Mouse (Mus musculus): ENCODE data around the gene Aatf. TPM values are rescaled to one million over a fixed set of nuclear protein-coding genes. Genes with fewer than 3 reads are reported as not detected.

Gene Aatf
- polyA plus RNA-seq, 1 experiment from 2014 or later, result 56.6 TPM

DNA sequence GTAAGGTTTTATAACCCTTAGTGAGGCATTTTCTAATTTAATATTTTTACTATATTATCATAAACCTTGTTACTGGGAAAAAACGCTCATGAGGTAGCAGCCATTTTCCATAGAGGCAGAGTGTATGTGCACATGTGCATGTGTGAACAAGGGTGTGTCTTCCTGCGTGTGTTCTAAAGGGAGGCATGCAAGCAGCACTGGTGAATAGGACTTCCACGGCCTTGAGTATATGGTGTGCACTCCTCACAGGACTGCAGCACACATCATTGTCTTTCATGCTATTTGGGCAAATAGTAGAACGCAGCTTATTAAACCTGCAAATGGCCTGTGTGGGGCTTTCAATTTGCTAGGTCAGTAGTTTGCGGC is 86.7 kb downstream of the Aatf start:
- Histone ChIP-seq H3K4me2 (replicated peaks) (no peak overlapping the region), H3K4me3 (no peak overlapping the region), H3K9ac (replicated peaks) (no peak overlapping the region), H3K9me3 (no peaks in the 10 kb centered on the region), H3K36me3 (no peaks in the 10 kb centered on the region), H3K27ac (replicated peaks) (no peak overlapping the region), H3K27me3 (no peaks in the 10 kb centered on the region), H3K4me1 (peaks cover 14% of the 10 kb centered on the region)
- ATAC-seq (ENCODE audit: low FRiP score, low read depth), result no peak
- 87% methylated on average over 5 of the region's 5 CpGs for WGBS

DNA sequence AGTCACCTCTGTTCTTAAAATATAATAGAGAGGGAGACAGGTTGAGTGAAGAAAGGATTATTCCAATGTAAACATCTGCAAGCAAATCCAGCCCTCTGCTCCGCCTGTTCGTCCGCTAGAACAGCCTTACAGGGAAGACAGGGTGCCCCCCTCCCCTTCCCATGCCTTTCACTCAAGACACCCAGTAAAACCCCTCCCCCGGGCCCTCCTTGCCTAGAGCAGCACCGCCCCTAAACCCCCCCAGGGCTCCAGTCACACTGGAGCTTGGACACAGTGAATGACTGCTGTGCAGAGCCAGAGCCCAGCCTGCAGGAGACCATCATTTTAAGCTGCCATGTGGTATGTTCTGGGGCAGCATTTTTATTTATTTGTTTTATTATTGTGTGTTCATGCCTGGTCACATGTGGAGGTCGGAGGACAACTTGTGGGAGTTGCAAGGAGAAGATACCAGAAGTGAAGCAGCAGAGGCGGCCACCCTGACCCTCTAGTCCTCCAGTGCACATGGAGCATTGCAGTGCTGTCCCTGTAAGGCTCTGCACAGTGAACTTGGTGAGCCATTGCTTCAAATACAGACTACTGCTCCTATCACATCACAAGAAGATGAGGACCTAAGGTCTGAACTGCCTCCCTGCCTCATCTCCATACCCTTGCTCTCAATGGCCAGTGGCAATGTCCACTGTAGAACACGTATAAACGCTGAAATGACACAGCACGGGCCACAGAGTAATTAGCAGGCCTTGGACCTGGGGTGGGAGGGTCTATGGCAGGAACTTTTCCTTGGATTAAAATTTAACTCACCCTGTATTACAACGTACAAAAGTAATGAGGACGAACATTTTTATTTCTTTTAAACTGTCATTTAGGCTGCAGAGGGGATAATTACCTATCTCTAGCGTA is 87.3 kb downstream of the Aatf start:
- H3K4me2 ChIP-seq (replicated peaks), result no peak overlapping the region
- ATAC-seq (ENCODE audit: low FRiP score, low read depth), result no peak
- peak overlapping the region; percentile 30 for H3K27ac ChIP-seq (replicated peaks)
- H3K27me3 ChIP-seq, result no peaks in the 10 kb centered on the region
- 54% methylated on average over 13 of the region's 13 CpGs for WGBS
- H3K4me1 ChIP-seq, result peaks cover 9% of the 10 kb centered on the region
- no peaks in the 10 kb centered on the region for H3K36me3 ChIP-seq
- H3K9ac ChIP-seq (replicated peaks), result no peak overlapping the region; the same call in 1 of the 2 replicates
- H3K9me3 ChIP-seq, result no peaks in the 10 kb centered on the region
- H3K4me3 ChIP-seq, result no peak overlapping the region

DNA sequence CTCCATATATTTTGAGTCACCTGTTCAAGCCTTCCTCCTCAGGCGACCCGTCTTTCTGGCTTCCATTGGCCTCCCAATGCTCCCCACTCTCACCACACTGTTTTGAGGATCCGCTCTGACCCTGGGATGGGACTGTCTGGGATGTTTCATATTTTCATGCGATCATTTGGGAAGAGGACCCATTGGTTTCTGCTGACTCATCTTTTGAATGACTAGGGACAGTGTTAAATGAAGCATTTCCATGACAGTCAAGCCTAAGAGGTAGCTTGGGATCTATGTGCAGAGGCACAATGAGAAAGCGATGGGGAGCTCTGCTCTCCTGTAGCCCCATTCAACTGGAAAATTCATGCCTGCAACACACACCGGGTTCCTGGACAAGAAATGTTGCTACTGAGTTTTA is 92.5 kb downstream of the Aatf start:
- Histone ChIP-seq H3K36me3 (no peaks in the 10 kb centered on the region), H3K4me2 (replicated peaks) (no peak overlapping the region), H3K27ac (replicated peaks) (no peak overlapping the region), H3K9me3 (no peaks in the 10 kb centered on the region), H3K4me3 (no peak overlapping the region), H3K9ac (replicated peaks) (no peak overlapping the region), H3K27me3 (no peaks in the 10 kb centered on the region), H3K4me1 (peaks cover 2% of the 10 kb centered on the region)
- 91% methylated on average over 6 of the region's 6 CpGs for WGBS
- no peak for ATAC-seq (ENCODE audit: low FRiP score, low read depth)

DNA sequence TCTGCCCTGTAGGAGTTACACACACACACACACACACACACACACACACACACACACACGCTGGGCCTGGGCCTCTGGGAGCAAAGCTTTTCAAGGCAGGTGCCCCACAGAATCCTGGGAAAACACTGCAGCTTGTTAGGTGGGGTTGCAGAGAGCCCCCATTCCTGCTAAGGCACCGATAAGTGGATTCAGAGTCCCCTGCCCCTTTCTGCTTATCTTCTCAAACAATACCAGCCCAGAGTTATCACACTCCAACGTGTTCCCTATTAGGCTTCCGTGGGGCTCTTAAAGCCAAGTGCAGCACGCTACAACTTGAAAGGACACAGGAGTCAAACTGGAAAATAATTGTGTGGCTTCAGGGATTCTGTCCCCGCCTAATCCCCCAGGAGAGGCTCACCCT is 100.2 kb downstream of the Aatf start:
- Histone ChIP-seq H3K4me3 (no peak overlapping the region), H3K9ac (replicated peaks) (no peak overlapping the region), H3K9me3 (no peaks in the 10 kb centered on the region), H3K27me3 (no peaks in the 10 kb centered on the region), H3K4me2 (replicated peaks) (no peak overlapping the region), H3K36me3 (no peaks in the 10 kb centered on the region), H3K4me1 (peaks cover 32% of the 10 kb centered on the region), H3K27ac (replicated peaks) (peak overlapping the region; percentile 20; the same call in 1 of the 2 replicates)
- 44% methylated on average over 6 of the region's 6 CpGs for WGBS
- no peak for ATAC-seq (ENCODE audit: low FRiP score, low read depth)

DNA sequence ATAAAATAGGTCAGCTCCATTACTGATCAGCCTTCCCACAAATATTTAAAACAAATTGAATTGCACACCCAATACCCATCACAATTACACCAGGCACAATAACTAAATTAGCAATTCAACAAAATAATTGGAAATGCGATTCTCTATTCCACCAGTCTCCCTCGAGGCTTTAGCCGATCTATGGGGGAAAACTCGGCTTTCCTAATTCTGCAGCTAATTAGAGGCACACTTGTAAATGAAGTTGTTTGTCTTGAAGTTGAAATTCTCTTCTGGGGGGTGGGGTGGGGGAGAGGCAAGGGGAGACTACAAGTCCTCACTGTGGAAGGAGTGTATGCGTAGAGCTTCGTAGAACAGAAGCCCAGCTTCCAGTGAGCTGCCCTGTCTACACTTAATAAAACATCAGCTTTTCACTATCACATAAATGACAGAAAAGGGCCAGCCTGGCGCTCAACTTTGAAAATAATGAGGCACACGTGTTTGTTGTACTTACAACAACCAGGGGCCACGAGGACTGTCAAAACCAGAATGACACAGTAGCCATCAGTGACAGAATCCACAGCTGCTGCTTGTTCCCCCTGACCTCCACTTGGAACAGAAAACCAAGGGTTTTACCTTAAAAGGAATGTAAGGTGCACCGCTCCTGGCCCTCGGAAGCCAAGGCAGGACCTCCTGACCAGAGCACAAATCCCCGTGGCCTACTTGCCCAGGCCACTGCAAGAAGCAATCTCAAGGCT is 101.0 kb downstream of the Aatf start:
- H3K4me1 ChIP-seq, result peaks cover 32% of the 10 kb centered on the region
- no peaks in the 10 kb centered on the region for H3K36me3 ChIP-seq
- no peak overlapping the region for H3K4me2 ChIP-seq (replicated peaks)
- H3K4me3 ChIP-seq, result no peak overlapping the region
- no peaks in the 10 kb centered on the region for H3K27me3 ChIP-seq
- no peak for ATAC-seq (ENCODE audit: low FRiP score, low read depth)
- no peak overlapping the region for H3K9ac ChIP-seq (replicated peaks)
- no peaks in the 10 kb centered on the region for H3K9me3 ChIP-seq
- peak overlapping the region; percentile 20; the same call in 1 of the 2 replicates for H3K27ac ChIP-seq (replicated peaks)
- WGBS, result 61% methylated on average over 12 of the region's 12 CpGs

DNA sequence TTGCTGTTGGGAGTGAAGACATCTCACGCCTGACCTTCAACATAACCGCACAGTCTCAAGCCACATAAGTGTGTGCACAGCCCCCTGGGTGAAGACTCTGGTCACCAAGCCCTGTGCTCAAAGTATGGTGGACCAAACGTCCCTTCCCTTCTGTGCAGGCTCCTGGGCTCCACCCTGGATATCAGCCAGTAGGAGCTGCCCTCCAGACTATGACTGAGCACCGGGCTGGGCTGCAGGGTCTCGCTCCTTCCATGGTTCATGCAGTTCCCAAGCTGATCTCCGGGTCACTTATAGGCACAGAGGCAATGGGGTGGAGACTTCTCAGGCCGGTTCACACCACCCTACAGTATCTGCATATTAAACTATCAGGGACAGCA is 101.7 kb downstream of the Aatf start:
- H3K27me3 ChIP-seq, result no peaks in the 10 kb centered on the region
- no peak overlapping the region for H3K4me3 ChIP-seq
- H3K36me3 ChIP-seq, result no peaks in the 10 kb centered on the region
- no peak for ATAC-seq (ENCODE audit: low FRiP score, low read depth)
- H3K4me2 ChIP-seq (replicated peaks), result no peak overlapping the region
- H3K27ac ChIP-seq (replicated peaks), result no peak overlapping the region
- 69% methylated on average over 7 of the region's 7 CpGs for WGBS
- peaks cover 32% of the 10 kb centered on the region for H3K4me1 ChIP-seq
- no peak overlapping the region for H3K9ac ChIP-seq (replicated peaks)
- H3K9me3 ChIP-seq, result peaks cover 3% of the 10 kb centered on the region; the same call in 1 of the 2 replicates

DNA sequence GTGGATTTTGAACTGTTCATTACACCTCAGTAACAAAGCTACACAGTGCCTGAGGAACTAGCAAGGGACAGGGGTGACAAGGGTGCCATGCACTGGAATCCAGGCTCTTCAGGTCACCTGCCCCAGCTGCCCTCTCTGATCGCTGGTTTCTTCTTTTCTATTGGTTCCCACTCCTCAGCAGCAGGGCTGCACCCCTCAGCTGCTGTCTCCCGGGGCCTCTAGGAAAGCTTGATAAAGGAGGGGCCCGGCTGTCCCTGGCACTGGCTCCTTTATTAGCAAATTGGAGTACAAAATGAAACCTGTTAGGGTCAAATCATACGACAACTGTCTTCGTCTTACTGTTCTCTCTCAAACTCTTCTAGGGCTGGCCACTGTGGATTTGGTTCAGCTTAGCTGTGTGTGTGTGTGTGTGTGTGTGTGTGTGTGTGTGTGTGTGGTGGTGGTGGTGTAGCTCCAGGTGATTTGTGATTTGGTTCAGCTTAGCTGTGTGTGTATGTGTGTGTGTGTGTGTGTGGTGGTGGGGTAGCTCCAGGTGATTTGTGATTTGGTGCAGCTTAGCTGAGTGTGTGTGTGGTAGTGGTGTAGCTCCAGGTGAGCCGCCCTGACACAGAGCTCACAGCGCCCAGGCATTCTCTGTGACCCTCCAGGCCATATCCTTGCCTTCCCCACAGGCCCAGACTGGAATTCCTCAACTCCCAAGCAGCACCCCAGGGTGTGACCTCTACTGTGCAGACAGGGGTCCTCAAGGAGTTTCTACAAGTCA is 102.3 kb downstream of the Aatf start:
- Histone ChIP-seq H3K36me3 (no peaks in the 10 kb centered on the region), H3K27ac (replicated peaks) (no peak overlapping the region), H3K9me3 (peaks cover 5% of the 10 kb centered on the region; the same call in 1 of the 2 replicates), H3K4me1 (peaks cover 32% of the 10 kb centered on the region), H3K27me3 (no peaks in the 10 kb centered on the region), H3K4me2 (replicated peaks) (no peak overlapping the region), H3K9ac (replicated peaks) (no peak overlapping the region), H3K4me3 (no peak overlapping the region)
- WGBS, result 69% methylated on average over 7 of the region's 7 CpGs
- ATAC-seq (ENCODE audit: low FRiP score, low read depth), result no peak

DNA sequence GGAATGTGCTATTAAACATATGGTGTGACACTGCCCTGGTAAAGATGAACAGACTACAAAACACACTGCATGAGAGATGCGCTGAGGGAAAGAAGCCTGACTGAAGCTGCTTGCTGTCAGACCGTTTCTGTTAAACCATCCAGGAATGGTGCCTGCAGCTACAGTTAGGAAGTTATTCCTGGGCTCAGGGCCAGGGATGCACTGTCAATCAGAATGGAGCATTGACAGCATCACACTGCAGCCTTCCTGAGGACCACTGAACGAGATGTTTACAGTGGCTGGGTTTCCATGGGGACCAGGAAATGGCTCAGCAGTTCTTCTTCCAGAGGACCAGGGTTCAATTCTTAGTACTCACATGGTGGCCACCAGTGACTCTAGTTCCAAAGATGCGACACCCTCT is 102.9 kb downstream of the Aatf start:
- no peak overlapping the region for H3K4me2 ChIP-seq (replicated peaks)
- H3K9me3 ChIP-seq, result peaks cover 5% of the 10 kb centered on the region; the same call in 1 of the 2 replicates
- no peak overlapping the region for H3K27ac ChIP-seq (replicated peaks)
- no peak for ATAC-seq (ENCODE audit: low FRiP score, low read depth)
- peaks cover 32% of the 10 kb centered on the region for H3K4me1 ChIP-seq
- WGBS, result 69% methylated on average over 4 of the region's 4 CpGs
- no peak overlapping the region for H3K4me3 ChIP-seq
- no peak overlapping the region for H3K9ac ChIP-seq (replicated peaks)
- no peaks in the 10 kb centered on the region for H3K27me3 ChIP-seq
- H3K36me3 ChIP-seq, result no peaks in the 10 kb centered on the region

DNA sequence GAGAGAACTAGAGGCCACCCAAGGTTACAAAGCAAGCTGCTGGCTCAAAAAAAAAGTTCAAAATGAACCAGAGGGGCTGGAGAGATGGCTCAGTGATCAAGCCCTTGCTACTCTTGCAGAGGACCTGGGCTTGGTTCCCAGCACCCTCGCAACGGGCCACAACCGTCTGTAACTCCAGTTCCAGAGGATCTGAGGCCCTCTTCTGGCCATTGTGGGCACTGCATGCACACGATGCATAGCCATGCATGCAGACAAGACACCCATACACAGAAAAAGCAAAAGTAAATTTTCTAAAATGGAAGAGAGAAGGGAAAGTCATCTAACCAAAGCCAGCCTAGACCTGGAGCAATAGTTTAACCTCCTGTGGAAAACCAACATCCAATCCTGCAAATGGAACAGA is 106.6 kb downstream of the Aatf start:
- H3K9ac ChIP-seq (replicated peaks), result no peak overlapping the region
- no peak for ATAC-seq (ENCODE audit: low FRiP score, low read depth)
- WGBS, result 96% methylated on average over 4 of the region's 4 CpGs

DNA sequence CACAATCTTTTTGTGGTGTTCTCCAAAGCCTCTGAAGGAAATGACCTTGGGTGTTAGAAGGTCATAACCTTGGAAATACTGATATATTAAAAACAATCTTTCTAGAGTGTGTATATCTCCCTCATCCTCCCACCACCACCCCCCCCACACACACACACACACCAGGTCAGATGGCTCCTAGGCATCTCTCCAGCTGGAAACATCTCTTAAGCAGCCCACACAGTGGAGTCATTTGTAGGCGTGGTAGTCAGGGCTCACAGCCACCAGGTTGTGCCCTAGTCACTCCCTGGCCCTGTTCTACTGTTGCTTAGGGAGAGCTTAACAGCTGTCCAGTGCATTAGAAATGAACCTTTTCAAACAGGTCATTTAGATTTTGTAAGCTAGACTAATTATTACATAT is 118.3 kb downstream of the Aatf start:
- whole genome bisulfite sequencing, result 63% methylated on average over 1 of the region's 1 CpGs
- ATAC-seq (ENCODE audit: low FRiP score, low read depth), result no peak
- Histone ChIP-seq H3K4me3 (no peak overlapping the region), H3K27ac (replicated peaks) (no peak overlapping the region), H3K9me3 (no peaks in the 10 kb centered on the region), H3K4me1 (peaks cover 7% of the 10 kb centered on the region; the same call in 1 of the 2 replicates), H3K36me3 (peaks cover 34% of the 10 kb centered on the region), H3K27me3 (no peaks in the 10 kb centered on the region), H3K9ac (replicated peaks) (no peak overlapping the region), H3K4me2 (replicated peaks) (no peak overlapping the region)

More for the DNA sequence above, 106.6 kb downstream of the Aatf start:
- H3K27me3 ChIP-seq, result no peaks in the 10 kb centered on the region
- no peak overlapping the region for H3K27ac ChIP-seq (replicated peaks)
- peaks cover 22% of the 10 kb centered on the region for H3K4me1 ChIP-seq
- H3K4me3 ChIP-seq, result no peak overlapping the region
- H3K9me3 ChIP-seq, result peaks cover 5% of the 10 kb centered on the region; the same call in 1 of the 2 replicates
- H3K4me2 ChIP-seq (replicated peaks), result no peak overlapping the region
- H3K36me3 ChIP-seq, result no peaks in the 10 kb centered on the region

DNA sequence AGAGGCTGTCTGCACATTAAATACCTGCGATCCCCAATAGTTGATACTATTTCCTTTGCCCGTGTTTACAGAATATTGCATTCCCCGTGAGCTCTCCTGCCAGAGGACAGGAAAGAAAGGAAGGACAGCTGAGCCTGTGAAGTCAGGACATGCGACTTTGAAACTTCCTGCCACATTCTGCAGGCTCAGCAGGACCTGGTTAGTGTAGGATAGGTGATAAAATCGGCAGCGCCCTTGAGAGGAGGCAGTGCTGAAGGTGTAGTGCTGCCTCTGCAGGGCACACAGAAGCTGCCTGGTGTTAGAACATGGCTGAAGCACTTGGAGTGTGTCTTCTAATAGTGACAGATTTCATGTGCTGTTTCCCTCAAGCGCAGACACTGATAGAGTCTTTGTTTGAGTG is 119.8 kb downstream of the Aatf start:
- H3K4me1 ChIP-seq, result peaks cover 13% of the 10 kb centered on the region; the same call in 1 of the 2 replicates
- H3K9me3 ChIP-seq, result no peaks in the 10 kb centered on the region
- H3K4me3 ChIP-seq, result no peak overlapping the region
- peaks cover 27% of the 10 kb centered on the region for H3K36me3 ChIP-seq
- no peak overlapping the region for H3K4me2 ChIP-seq (replicated peaks)
- no peak overlapping the region for H3K27ac ChIP-seq (replicated peaks)
- no peak overlapping the region for H3K9ac ChIP-seq (replicated peaks)
- ATAC-seq (ENCODE audit: low FRiP score, low read depth), result no peak
- no peaks in the 10 kb centered on the region for H3K27me3 ChIP-seq
- WGBS, result 85% methylated on average over 7 of the region's 7 CpGs

Measured in midbrain, embryonic 12.5 days (tissue).